Mouse (Mus musculus): ENCODE measurements around the gene Rps18. TPM values are rescaled to one million over a fixed set of nuclear protein-coding genes. Genes with fewer than 3 reads are reported as not detected.
"Not testable (repeated sequence)": the region's sequence is repeated elsewhere in the genome, so short reads cannot be mapped to it uniquely, and the experiment has no call there.

Gene Rps18
- polyA plus RNA-seq, 1 experiment from 2014 or later: 1,569 TPM

DNA sequence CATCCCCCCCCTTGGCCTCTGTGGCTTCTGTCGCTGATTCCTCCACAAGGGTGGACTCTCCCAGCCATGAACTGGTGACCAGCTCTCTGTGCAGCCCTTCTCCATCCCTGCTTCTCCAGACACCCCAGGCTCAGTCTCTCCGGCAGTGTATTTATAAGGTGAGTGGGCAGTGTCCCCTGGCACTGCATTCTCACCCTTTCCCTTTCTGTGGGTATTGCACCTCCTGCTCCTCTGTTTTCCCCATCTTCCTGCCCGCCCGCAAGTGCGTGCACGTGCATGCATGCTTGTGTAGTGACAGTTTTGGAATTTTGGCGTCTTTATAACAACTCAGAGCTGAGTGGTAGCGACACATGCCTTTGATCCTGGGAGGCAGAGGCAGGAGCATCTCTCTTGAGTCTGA is 41.9 kb downstream of the Rps18 start:
- WGBS: 94% methylated on average over 8 of the region's 8 CpGs
- DNase-seq (ENCODE audit: low spot score): no peak
- H3K27ac ChIP-seq (replicated peaks): no peak overlapping the region
- H3K27me3 ChIP-seq (replicated peaks; ENCODE audit: low read depth, poor library complexity, severe bottlenecking): peaks cover 10% of the 10 kb centered on the region; the same call in 1 of the 2 replicates
- no peaks in the 10 kb centered on the region for H3K9me3 ChIP-seq
- H3K4me1 ChIP-seq: peaks cover 70% of the 10 kb centered on the region
- peaks cover 69% of the 10 kb centered on the region for H3K36me3 ChIP-seq (replicated peaks)
- peak overlapping the region; percentile 73; the same call in 1 of the 2 replicates for H3K4me3 ChIP-seq

DNA sequence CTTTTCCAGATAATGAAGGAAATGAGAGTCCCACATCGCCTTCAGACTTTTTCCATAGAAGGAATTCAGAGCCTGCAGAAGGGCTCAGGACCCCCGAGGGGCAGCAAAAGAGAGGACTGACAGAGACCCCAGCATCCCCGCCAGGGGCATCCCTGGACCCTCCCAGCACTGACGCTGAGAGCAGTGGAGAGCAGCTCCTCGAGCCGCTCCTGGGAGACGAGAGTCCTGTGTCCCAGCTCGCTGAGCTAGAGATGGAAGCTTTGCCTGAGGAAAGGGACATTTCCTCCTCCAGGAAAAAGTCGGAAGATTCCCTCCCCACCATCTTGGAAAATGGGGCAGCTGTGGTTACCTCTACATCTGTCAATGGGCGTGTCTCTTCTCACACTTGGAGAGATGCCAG is 42.5 kb downstream of the Rps18 start:
- peaks cover 65% of the 10 kb centered on the region for H3K36me3 ChIP-seq (replicated peaks)
- 92% methylated on average over 10 of the region's 10 CpGs for WGBS
- no peak for DNase-seq (ENCODE audit: low spot score)
- H3K4me3 ChIP-seq: peak overlapping the region; percentile 25; the same call in 1 of the 2 replicates
- H3K27ac ChIP-seq (replicated peaks): no peak overlapping the region
- H3K4me1 ChIP-seq: peaks cover 70% of the 10 kb centered on the region
- no peaks in the 10 kb centered on the region for H3K9me3 ChIP-seq
- peaks cover 6% of the 10 kb centered on the region; the same call in 1 of the 2 replicates for H3K27me3 ChIP-seq (replicated peaks; ENCODE audit: low read depth, poor library complexity, severe bottlenecking)

DNA sequence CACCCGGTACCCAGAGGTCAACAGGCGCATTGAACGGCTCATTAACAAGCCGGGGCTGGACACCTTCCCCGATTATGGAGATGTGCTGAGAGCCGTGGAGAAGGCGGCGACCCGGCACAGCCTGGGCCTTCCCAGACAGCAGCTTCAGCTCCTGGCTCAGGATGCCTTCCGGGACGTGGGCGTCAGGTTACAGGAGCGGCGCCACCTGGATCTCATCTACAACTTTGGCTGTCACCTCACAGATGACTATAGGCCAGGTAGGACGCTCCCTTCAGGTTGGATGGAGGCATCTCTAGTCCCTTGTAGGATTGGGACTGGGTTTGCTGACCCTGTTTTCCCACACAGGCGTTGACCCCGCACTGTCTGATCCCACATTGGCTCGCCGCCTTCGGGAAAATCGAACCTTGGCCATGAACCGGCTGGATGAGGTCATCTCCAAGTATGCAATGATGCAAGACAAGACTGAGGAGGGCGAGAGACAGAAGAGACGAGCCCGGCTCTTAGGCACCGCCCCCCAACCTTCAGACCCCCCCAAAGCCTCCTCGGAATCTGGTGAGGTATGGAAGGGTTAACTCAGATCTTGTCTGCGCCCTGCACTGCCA is 43.9 kb downstream of the Rps18 start:
- no peaks in the 10 kb centered on the region for H3K27me3 ChIP-seq (replicated peaks; ENCODE audit: low read depth, poor library complexity, severe bottlenecking)
- no peak for DNase-seq (ENCODE audit: low spot score)
- H3K27ac ChIP-seq (replicated peaks): no peak overlapping the region
- H3K4me1 ChIP-seq: peaks cover 63% of the 10 kb centered on the region
- 91% methylated on average over 28 of the region's 28 CpGs for WGBS
- H3K9me3 ChIP-seq: no peaks in the 10 kb centered on the region
- peaks cover 52% of the 10 kb centered on the region for H3K36me3 ChIP-seq (replicated peaks)
- peak overlapping the region; percentile 95; the same call in 1 of the 2 replicates for H3K4me3 ChIP-seq

DNA sequence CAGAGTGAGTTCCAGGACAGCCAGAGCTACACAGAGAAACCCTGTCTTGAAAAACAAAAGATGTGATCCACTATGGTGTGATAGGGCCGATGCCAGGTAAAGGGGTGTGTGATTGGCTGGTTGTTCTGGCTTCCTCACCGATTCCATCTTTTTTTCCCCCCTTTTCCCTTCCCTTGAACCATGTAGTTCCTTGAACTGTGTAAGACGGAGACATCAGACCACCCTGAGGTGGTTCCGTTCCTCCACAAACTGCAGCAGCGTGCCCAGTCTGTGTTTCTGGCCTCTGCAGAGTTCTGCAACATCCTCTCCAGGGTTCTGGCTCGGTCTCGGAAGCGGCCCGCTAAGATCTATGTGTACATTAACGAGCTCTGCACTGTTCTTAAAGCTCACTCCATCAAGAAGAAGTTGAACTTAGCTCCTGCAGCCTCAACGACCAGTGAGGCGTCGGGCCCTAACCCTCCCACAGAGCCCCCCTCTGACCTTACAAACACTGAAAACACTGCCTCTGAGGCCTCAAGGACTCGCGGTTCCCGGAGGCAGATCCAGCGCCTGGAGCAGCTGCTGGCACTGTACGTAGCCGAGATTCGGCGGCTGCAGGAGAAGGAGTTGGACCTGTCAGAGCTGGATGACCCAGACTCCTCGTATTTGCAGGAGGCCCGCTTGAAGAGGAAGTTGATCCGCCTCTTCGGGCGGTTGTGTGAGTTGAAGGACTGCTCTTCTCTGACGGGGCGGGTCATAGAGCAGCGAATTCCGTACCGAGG is 44.6 kb downstream of the Rps18 start:
- Histone ChIP-seq H3K4me3 (peak overlapping the region; percentile 95), H3K9me3 (no peaks in the 10 kb centered on the region), H3K36me3 (replicated peaks) (peaks cover 50% of the 10 kb centered on the region), H3K4me1 (peaks cover 57% of the 10 kb centered on the region), H3K27me3 (replicated peaks; ENCODE audit: low read depth, poor library complexity, severe bottlenecking) (no peaks in the 10 kb centered on the region), H3K27ac (replicated peaks) (no peak overlapping the region)
- DNase-seq (ENCODE audit: low spot score): no peak
- 93% methylated on average over 31 of the region's 31 CpGs for WGBS

DNA sequence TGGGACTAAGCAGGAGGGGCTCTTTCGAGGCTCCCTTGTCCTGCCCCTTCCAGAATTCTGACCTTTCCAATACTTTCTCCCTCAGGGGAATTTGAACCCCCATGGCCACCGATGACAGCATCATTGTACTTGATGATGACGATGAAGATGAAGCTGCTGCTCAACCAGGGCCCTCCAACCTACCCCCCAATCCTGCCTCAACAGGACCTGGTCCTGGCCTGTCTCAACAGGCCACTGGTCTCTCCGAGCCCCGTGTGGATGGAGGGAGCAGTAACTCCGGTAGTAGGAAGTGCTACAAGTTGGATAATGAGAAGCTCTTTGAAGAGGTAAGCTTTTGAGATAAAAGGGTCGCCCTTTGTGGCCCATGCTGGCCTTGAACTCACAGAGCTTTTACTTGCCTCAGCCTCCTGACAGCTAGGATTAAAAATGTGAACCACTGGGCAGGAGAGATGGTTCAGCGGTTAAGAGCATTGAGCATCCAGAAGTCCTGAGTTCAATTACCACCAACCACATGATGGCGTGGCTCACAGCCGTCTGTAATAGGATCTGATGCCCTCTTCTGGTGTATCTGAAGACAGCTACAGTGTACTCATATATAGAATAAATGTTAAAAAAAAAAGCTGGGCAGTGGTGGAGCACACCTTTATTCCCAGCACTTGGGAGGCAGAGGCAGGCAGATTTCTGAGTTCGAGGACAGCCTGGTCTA is 45.3 kb downstream of the Rps18 start:
- peaks cover 50% of the 10 kb centered on the region for H3K36me3 ChIP-seq (replicated peaks)
- peak overlapping the region; percentile 95 for H3K4me3 ChIP-seq
- H3K27ac ChIP-seq (replicated peaks): peak overlapping the region; percentile 93
- 52% methylated on average over 11 of the region's 11 CpGs for WGBS
- H3K9me3 ChIP-seq: no peaks in the 10 kb centered on the region
- H3K4me1 ChIP-seq: peaks cover 56% of the 10 kb centered on the region
- no peaks in the 10 kb centered on the region for H3K27me3 ChIP-seq (replicated peaks; ENCODE audit: low read depth, poor library complexity, severe bottlenecking)
- DNase-seq (ENCODE audit: low spot score): no peak

DNA sequence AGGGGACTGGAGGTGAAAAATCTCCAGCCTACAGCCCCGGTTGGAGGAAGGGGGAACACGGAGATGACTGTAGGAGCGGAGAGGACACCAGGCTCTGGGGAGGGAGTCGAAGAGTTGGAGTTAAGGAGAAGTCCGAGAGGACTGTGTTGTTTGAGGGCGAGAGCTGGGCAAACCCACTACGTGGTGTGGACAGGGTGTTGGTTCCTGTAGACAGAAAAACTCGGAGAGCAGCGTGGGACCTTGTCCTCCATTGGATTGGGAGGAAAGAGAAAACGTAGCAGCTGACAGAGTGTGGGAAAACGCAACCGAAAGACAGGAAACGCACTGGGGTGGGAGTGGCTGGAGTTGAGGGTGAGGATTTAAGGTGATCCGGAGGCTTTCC is 45.9 kb downstream of the Rps18 start:
- H3K27me3 ChIP-seq (replicated peaks; ENCODE audit: low read depth, poor library complexity, severe bottlenecking): no peaks in the 10 kb centered on the region
- peak overlapping the region; percentile 93 for H3K27ac ChIP-seq (replicated peaks)
- H3K4me1 ChIP-seq: peaks cover 52% of the 10 kb centered on the region
- under 1% methylated on average over 14 of the region's 14 CpGs for WGBS
- H3K4me3 ChIP-seq: peak overlapping the region; percentile 95
- H3K9me3 ChIP-seq: no peaks in the 10 kb centered on the region
- peaks cover 46% of the 10 kb centered on the region for H3K36me3 ChIP-seq (replicated peaks)
- no peak for DNase-seq (ENCODE audit: low spot score)

DNA sequence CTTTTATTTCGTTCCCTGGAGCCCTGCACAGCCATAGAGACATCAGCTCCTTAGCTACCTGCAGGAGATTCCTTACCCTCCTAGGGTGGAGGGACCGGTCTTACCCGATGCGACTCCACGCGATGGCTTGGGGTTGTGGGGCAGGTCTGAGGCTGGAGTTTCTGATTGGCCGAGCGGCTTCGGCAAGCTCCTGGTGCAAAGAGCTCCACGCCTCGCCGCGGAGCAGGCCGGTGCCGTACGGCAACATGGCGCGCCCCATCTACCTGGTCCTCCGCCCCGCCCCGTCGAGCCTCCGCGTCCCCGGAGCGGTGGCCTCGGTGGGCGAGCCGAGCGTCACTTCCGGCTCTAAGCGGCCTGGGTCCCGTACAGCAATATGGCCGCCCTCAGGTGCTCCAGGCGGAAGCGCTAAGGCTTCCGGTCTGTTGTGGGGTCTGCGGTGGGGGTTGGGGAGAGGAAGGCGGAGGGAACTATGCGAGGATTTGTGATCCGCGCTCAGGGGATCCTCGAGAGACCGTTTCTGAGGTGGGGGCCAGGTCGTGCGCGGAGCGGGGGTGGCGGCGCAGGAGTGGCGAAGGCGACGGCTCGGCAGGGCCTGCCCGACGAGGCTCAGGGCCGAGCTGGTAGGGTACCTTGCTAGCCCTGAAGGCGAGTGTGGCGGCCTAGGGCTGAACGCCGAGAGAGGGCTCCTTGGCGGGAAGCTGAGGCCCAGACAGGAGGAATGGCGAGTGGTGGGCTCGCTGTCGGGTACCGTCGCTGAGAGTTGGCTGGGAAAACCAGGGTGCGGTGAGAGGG is 46.5 kb downstream of the Rps18 start, which contains the start of gene Daxx:
TSS of gene Daxx (plus strand) at position 338 of the 792 bp plus-strand sequence.
- no peaks in the 10 kb centered on the region for H3K27me3 ChIP-seq (replicated peaks; ENCODE audit: low read depth, poor library complexity, severe bottlenecking)
- H3K4me1 ChIP-seq: peaks cover 49% of the 10 kb centered on the region
- WGBS: under 1% methylated on average over 68 of the region's 68 CpGs
- H3K36me3 ChIP-seq (replicated peaks): peaks cover 40% of the 10 kb centered on the region
- H3K9me3 ChIP-seq: no peaks in the 10 kb centered on the region
- H3K4me3 ChIP-seq: peak within 1 kb of the TSS; percentile 95
- peak; percentile 100 for DNase-seq (ENCODE audit: low spot score)
- peak within 1 kb of the TSS; percentile 93 for H3K27ac ChIP-seq (replicated peaks)

DNA sequence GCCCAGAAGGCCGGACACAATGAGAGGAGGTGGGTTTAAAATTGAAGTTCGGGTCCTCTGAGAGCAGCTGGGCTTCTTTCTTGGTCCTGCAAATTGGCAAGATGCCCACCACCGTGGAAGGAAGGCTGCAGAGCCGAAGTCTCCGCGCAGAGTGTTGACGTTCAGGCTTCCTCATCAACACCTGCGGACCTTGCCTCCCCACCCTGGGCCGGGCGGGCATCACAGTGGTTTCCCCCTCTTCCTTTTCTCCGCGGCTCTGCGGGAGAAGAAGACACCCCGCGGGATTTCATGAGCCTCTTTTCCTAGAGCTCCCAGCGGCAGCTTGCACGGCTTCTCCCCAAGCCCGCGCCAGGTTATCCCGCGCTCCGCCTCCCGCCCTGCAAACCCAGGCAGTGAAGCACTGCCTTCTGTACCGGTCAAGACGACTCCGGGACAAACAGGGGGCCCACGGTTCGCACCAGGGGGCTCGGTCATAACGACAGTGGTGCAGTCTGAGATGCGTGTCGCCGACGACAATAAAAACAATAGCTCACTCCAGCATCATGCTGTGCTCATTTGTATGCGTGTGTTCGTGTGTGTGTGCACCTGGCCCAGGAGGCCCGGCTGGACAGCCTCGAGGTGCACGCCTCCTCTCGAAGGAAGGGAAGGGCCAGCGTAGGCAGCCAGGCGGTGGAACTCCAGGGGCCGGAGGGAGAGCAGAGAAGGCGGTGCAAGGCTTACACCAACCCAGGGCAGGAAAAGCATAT is 47.3 kb downstream of the Rps18 start:
- WGBS: under 1% methylated on average over 44 of the region's 44 CpGs
- DNase-seq (ENCODE audit: low spot score): peak; percentile 59

DNA sequence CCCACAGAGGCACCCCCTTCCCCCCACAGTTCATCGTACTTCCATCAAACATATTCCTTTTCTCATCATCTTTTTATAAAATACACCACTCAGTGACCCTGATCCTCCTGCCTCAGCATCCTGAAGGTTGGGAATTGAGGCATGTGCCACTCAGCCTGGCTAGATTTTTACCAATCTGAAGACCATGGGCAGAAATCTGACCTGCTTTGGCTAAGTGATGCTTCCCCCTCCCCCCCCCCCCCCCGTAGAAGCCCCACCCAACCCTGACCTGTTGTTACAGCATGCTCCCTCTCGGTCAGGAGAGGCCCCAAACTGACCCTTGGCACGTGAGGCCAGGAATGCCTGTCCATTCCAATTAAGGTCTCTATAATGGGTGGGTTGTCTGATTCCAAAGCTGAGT is 51.0 kb downstream of the Rps18 start, which contains the start of gene Platr17:
TSS of gene Platr17 (plus strand) at position 301 of the 400 bp plus-strand sequence.
- H3K27me3 ChIP-seq (replicated peaks; ENCODE audit: low read depth, poor library complexity, severe bottlenecking); H3K9me3 ChIP-seq; H3K36me3 ChIP-seq (replicated peaks); H3K4me3 ChIP-seq; H3K27ac ChIP-seq (replicated peaks): not testable (repeated sequence)
- DNase-seq (ENCODE audit: low spot score): peak; percentile 21
- 19% methylated on average over 4 of the region's 4 CpGs for WGBS
- peaks cover 27% of the 10 kb centered on the region for H3K4me1 ChIP-seq

More for the DNA sequence above, 47.3 kb downstream of the Rps18 start:
- Histone ChIP-seq H3K27ac (replicated peaks) (peak overlapping the region; percentile 93), H3K4me1 (peaks cover 47% of the 10 kb centered on the region), H3K27me3 (replicated peaks; ENCODE audit: low read depth, poor library complexity, severe bottlenecking) (no peaks in the 10 kb centered on the region), H3K4me3 (peak overlapping the region; percentile 95), H3K36me3 (replicated peaks) (peaks cover 33% of the 10 kb centered on the region), H3K9me3 (no peaks in the 10 kb centered on the region)

DNA sequence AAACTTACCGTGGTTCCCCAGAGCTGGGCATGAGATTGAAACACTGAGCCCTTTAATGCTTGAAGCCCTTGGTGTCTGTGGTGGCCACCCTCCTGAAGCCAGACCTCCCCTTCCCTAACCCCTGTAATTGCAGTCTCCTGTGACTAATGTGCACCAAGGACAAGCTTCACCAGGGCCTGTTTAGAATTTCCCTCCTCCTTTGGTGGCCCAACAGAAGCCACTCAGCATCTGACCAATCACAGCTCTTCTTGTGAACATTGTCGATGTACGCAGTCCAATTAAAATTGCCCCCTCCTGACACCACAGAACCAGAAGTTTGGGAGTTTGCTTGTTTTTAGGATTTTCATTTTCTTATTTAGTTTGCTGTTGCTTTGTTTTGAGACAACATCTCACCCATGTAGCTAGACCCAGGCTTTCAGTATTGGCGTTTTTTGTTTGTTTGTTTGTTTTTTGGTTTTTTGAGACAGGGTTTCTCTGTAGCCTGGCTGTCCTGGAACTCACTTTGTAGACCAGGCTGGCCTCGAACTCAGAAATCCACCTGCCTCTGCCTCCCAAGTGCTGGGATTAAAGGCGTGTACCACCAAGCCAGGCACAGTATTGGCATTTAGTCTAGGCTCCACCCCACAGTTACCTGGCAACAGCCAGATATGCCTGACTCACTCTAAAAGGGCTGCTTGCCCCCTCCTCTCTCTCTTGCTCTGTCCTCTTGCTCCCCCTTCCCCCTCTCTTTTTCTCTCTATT is 51.7 kb downstream of the Rps18 start:
- H3K36me3 ChIP-seq (replicated peaks); H3K4me3 ChIP-seq; H3K27ac ChIP-seq (replicated peaks); H3K27me3 ChIP-seq (replicated peaks; ENCODE audit: low read depth, poor library complexity, severe bottlenecking); DNase-seq (ENCODE audit: low spot score); H3K9me3 ChIP-seq: not testable (repeated sequence)
- 63% methylated on average over 6 of the region's 6 CpGs for WGBS
- H3K4me1 ChIP-seq: peaks cover 26% of the 10 kb centered on the region

DNA sequence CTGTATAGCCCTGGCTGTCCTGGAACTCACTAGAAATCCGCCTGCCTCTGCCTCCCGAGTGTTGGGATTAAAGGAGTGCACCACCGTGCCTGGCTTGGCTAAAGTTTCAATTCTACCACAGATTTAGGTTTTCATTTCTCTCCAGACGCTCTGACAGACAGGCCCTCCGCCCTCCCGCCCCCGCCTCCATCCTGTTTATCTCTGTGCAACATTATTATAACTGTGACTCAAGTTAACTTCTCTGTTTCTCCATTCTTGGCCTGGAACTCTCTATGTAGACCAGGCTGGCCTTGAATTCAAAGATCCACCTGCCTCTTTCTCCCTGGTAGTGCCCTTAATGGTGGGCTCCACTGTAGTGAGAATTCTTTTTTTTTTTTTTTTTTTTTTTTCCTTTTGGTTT is 53.3 kb downstream of the Rps18 start:
- DNase-seq (ENCODE audit: low spot score): no peak
- H3K27me3 ChIP-seq (replicated peaks; ENCODE audit: low read depth, poor library complexity, severe bottlenecking): no peaks in the 10 kb centered on the region
- H3K36me3 ChIP-seq (replicated peaks): no peaks in the 10 kb centered on the region
- H3K9me3 ChIP-seq: no peaks in the 10 kb centered on the region
- no peak overlapping the region for H3K27ac ChIP-seq (replicated peaks)
- no peak overlapping the region for H3K4me3 ChIP-seq
- WGBS: 87% methylated on average over 7 of the region's 7 CpGs
- peaks cover 11% of the 10 kb centered on the region for H3K4me1 ChIP-seq
